Mouse (Mus musculus): ENCODE data around the gene Uqcc3. TPM values are rescaled to one million over a fixed set of nuclear protein-coding genes. Genes with fewer than 3 reads are reported as not detected.

Uqcc3 gene
- total and polyA plus RNA-seq, 2 experiments from 2014 or later = 21.1 to 64.9 TPM

- H3K9ac ChIP-seq (replicated peaks; ENCODE audit: low read length) = no peak overlapping the region
- H3K4me1 ChIP-seq (ENCODE audit: insufficient read depth, low read length) = no peaks in the 10 kb centered on the region
- H3K4me2 ChIP-seq (ENCODE audit: low read depth, low read length) = no peak overlapping the region
- 82% methylated on average over 5 of the region's 5 CpGs for WGBS
- no peaks in the 10 kb centered on the region for H3K9me3 ChIP-seq (ENCODE audit: low read length)
- H3K27ac ChIP-seq = no peak overlapping the region
- H3K4me3 ChIP-seq (ENCODE audit: low read length) = no peak overlapping the region
- TF ChIP-seq CTCF (IDR thresholded peaks at IDR 0.05; ENCODE audit: low read depth) = no peak
- DNase-seq (ENCODE audit: low spot score) (no peak), ATAC-seq (no peak)
- peaks cover 35% of the 10 kb centered on the region for H3K36me3 ChIP-seq (ENCODE audit: insufficient read depth, low read length)
- H3K27me3 ChIP-seq (ENCODE audit: insufficient read depth, low read length) = no peaks in the 10 kb centered on the region
These were observed 32.4 kb downstream of the Uqcc3 start for GRCm38 (mm10) chr19:8848356-8848755.

DNA sequence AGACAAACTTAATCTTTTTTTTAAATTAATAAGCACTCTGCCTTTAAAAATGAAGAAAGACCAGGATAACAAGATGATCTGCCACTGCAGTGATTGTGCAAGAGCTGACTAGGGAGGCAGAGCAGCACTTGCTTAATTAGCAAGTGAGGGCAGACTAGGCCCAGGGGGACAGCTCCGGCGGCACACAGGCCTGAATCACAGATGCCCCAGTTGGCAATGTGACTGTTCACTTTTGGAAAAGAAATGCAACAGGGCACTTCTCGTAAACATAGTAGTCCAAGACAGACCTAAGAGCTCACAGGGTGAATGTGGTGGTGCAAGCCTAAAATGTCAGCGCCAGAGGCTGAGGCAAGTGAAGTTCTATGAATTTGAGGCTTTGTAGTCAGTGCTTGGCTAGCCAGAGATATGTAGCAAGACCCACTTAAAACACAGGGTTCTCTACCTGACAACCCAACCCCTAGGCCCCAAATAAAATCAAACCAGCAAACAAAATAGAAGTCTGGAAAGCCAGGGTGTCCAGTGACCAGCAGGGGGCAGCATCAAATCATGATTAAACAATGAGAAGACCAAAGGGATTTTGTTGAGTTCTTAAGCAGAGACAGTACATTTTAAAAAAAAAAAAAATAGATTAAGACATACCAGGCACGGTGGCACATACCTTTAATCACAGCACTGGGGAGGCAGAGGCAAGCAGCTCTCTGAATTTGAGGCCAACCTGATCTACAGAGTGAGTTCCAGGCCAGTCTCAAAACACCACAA, 36.2 kb downstream of the Uqcc3 start:
- ATAC-seq = no peak
- Histone ChIP-seq H3K9ac (replicated peaks; ENCODE audit: low read length) (no peak overlapping the region), H3K9me3 (ENCODE audit: low read length) (no peaks in the 10 kb centered on the region), H3K27ac (no peak overlapping the region), H3K4me2 (ENCODE audit: low read depth, low read length) (no peak overlapping the region), H3K36me3 (ENCODE audit: insufficient read depth, low read length) (peaks cover 35% of the 10 kb centered on the region), H3K4me3 (ENCODE audit: low read length) (no peak overlapping the region), H3K27me3 (ENCODE audit: insufficient read depth, low read length) (no peaks in the 10 kb centered on the region), H3K4me1 (ENCODE audit: insufficient read depth, low read length) (peaks cover 8% of the 10 kb centered on the region)
- peak; percentile 75 for TF ChIP-seq CTCF (IDR thresholded peaks at IDR 0.05; ENCODE audit: low read depth)
- WGBS = 55% methylated on average over 5 of the region's 5 CpGs
- DNase-seq (ENCODE audit: low spot score) = peak; percentile 87

- ATAC-seq (no peak), DNase-seq (ENCODE audit: low spot score) (no peak)
- Histone ChIP-seq H3K9ac (replicated peaks; ENCODE audit: low read length) (no peak overlapping the region), H3K27ac (no peak overlapping the region), H3K36me3 (ENCODE audit: insufficient read depth, low read length) (peaks cover 26% of the 10 kb centered on the region), H3K27me3 (ENCODE audit: insufficient read depth, low read length) (no peaks in the 10 kb centered on the region), H3K4me3 (ENCODE audit: low read length) (no peak overlapping the region), H3K4me1 (ENCODE audit: insufficient read depth, low read length) (peaks cover 8% of the 10 kb centered on the region), H3K9me3 (ENCODE audit: low read length) (no peaks in the 10 kb centered on the region), H3K4me2 (ENCODE audit: low read depth, low read length) (no peak overlapping the region)
- WGBS = 87% methylated on average over 6 of the region's 6 CpGs
- no peak for TF ChIP-seq CTCF (IDR thresholded peaks at IDR 0.05; ENCODE audit: low read depth)
These were observed 37.8 kb downstream of the Uqcc3 start for GRCm38 (mm10) chr19:8842961-8843360.

DNA sequence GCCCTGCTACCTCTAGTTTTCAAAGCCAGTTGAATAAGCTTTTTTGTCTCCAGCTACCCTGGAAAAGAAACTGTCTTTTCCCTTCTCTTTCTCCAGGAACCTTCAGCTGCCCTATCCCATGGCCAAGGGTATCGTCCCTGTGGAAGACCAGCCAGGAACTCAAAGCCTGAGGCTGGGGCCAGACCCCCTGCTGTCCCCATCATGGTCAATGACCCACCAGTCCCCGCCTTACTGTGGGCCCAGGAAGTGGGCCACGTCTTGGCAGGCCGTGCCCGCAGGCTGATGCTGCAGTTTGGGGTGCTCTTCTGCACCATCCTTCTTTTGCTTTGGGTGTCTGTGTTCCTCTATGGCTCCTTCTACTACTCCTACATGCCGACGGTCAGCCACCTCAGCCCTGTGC, 39.7 kb downstream of the Uqcc3 start:
- Histone ChIP-seq H3K9me3 (ENCODE audit: low read length) (no peaks in the 10 kb centered on the region), H3K27me3 (ENCODE audit: insufficient read depth, low read length) (no peaks in the 10 kb centered on the region), H3K36me3 (ENCODE audit: insufficient read depth, low read length) (peaks cover 8% of the 10 kb centered on the region; the same call in 1 of the 2 replicates), H3K9ac (replicated peaks; ENCODE audit: low read length) (peak overlapping the region; percentile 73), H3K4me3 (ENCODE audit: low read length) (peak overlapping the region; percentile 51), H3K4me1 (ENCODE audit: insufficient read depth, low read length) (peaks cover 8% of the 10 kb centered on the region), H3K4me2 (ENCODE audit: low read depth, low read length) (peak overlapping the region; percentile 91), H3K27ac (peak overlapping the region; percentile 97; the same call in 1 of the 2 replicates)
- DNase-seq (ENCODE audit: low spot score) (no peak), ATAC-seq (no peak)
- no peak for TF ChIP-seq CTCF (IDR thresholded peaks at IDR 0.05; ENCODE audit: low read depth)
- WGBS = 86% methylated on average over 7 of the region's 7 CpGs

GRCm38 (mm10) chr19:8839908-8840791, 40.6 kb downstream of the Uqcc3 start:
- H3K27ac ChIP-seq = peak overlapping the region; percentile 97
- H3K27me3 ChIP-seq (ENCODE audit: insufficient read depth, low read length) = no peaks in the 10 kb centered on the region
- ATAC-seq (peak; percentile 28), DNase-seq (ENCODE audit: low spot score) (peak; percentile 76)
- TF ChIP-seq CTCF (IDR thresholded peaks at IDR 0.05; ENCODE audit: low read depth) = no peak
- H3K4me2 ChIP-seq (ENCODE audit: low read depth, low read length) = peak overlapping the region; percentile 91
- 12% methylated on average over 29 of the region's 29 CpGs for WGBS
- peak overlapping the region; percentile 73 for H3K9ac ChIP-seq (replicated peaks; ENCODE audit: low read length)
- no peaks in the 10 kb centered on the region for H3K9me3 ChIP-seq (ENCODE audit: low read length)
- H3K4me3 ChIP-seq (ENCODE audit: low read length) = peak overlapping the region; percentile 51
- peaks cover 8% of the 10 kb centered on the region for H3K4me1 ChIP-seq (ENCODE audit: insufficient read depth, low read length)
- peaks cover 3% of the 10 kb centered on the region; the same call in 1 of the 2 replicates for H3K36me3 ChIP-seq (ENCODE audit: insufficient read depth, low read length)

GRCm38 (mm10) chr19:8839103-8839907, 41.4 kb downstream of the Uqcc3 start, which contains the start of gene Gng3:
Gng3 (minus strand) TSS chr19:8839194.
- TF ChIP-seq CTCF (IDR thresholded peaks at IDR 0.05; ENCODE audit: low read depth) = peak; percentile 12; the same call in 1 of the 2 replicates
- ATAC-seq (peak; percentile 87), DNase-seq (ENCODE audit: low spot score) (peak; percentile 92)
- Histone ChIP-seq H3K27ac (peak within 1 kb of the TSS; percentile 97), H3K9me3 (ENCODE audit: low read length) (no peaks in the 10 kb centered on the region), H3K9ac (replicated peaks; ENCODE audit: low read length) (peak within 1 kb of the TSS; percentile 73), H3K27me3 (ENCODE audit: insufficient read depth, low read length) (no peaks in the 10 kb centered on the region), H3K36me3 (ENCODE audit: insufficient read depth, low read length) (peaks cover 10% of the 10 kb centered on the region; the same call in 1 of the 2 replicates), H3K4me2 (ENCODE audit: low read depth, low read length) (peak within 1 kb of the TSS; percentile 91), H3K4me3 (ENCODE audit: low read length) (peak within 1 kb of the TSS; percentile 51), H3K4me1 (ENCODE audit: insufficient read depth, low read length) (peaks cover 8% of the 10 kb centered on the region)
- WGBS = 30% methylated on average over 11 of the region's 11 CpGs

All from hindbrain, postnatal 0 days (tissue).